ENCODE assay signal across 7 mouse cellular contexts in the genomic region with DNA sequence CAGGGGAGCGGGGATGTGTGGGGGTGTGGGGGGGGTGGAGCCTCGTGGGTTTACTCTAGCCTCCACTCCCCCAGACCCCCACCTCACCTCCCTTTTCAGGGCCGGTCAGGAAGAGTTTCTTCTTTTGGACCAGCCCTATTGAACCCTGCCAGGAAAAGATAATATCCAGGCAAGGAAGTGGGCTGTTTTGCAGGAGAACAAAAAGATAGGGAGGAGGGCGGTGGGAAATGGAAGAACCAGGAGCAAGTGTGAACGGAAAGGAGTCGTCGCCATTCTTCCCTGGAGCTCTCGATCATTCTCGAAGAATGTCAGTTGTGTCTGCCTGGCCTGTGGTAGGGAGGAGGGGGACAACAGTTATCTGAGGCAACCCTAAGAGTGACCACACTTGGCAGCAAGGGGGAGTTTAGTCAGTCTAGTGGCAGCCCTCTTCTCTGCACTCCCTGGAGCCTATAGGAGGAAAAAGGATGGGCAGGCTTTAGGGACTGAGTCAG. TPM values are rescaled to one million over a fixed set of nuclear protein-coding genes. Genes with fewer than 3 reads are reported as not detected.
A peak's percentile ranks its signal among the peaks of the same experiment; 100 is the strongest.
DNase-seq lines count a peak whose midpoint lies in the region; ATAC-seq and TF ChIP-seq lines count a peak whose summit lies in the region.

No protein-coding gene starts in this region.

- H3K27me3 ChIP-seq in embryonic facial prominence, embryonic 11.5 days (ENCODE audit: control insufficient read depth, insufficient read depth, low read length): no peaks in the 10 kb centered on the region
- H3K27me3 ChIP-seq in thymus, adult 2 months (ENCODE audit: control insufficient read depth, insufficient read depth, low read length): peaks cover 6% of the 10 kb centered on the region; the same call in 1 of the 2 replicates

- peak overlapping the region; percentile 85 for H3K4me2 ChIP-seq in embryonic facial prominence, embryonic 11.5 days (ENCODE audit: low read depth, low read length)

- TF ChIP-seq POLR2A in thymus, adult 2 months (IDR thresholded peaks at IDR 0.05; ENCODE audit: control insufficient read depth, extremely low read depth, insufficient read depth, low read length, poor library complexity): no peak

- H3K4me1 ChIP-seq in embryonic facial prominence, embryonic 11.5 days (ENCODE audit: control insufficient read depth, insufficient read depth, low read length): peaks cover 28% of the 10 kb centered on the region
- H3K4me1 ChIP-seq in thymus, adult 2 months (replicated peaks; ENCODE audit: control insufficient read depth, insufficient read depth, low read length): no peaks in the 10 kb centered on the region

- no peak for DNase-seq in embryonic facial prominence, embryonic 11.5 days (ENCODE audit: low spot score)
- DNase-seq in heart, adult 8-10 months (ENCODE audit: low spot score): peak; percentile 78
- DNase-seq in kidney, adult 9 months: peak; percentile 47
- peak; percentile 78 for DNase-seq in lung, postnatal 36 days
- no peak for DNase-seq in thymus, adult 2 months
- DNase-seq in layer of hippocampus, adult 8-10 months (ENCODE audit: low spot score in 2 of 2): no peak
- DNase-seq in right cerebral cortex, postnatal 36 days (ENCODE audit: low spot score in 2 of 2): no peak

- no peak for TF ChIP-seq CTCF in thymus, adult 2 months (IDR thresholded peaks at IDR 0.05; ENCODE audit: borderline replicate concordance, control insufficient read depth, extremely low read depth, insufficient read depth, low read length, poor library complexity)

- ATAC-seq in embryonic facial prominence, embryonic 11.5 days (replicated peaks; ENCODE audit: insufficient number of reproducible peaks, low FRiP score, low TSS enrichment, low read depth): no peak

- peaks cover 9% of the 10 kb centered on the region for H3K36me3 ChIP-seq in embryonic facial prominence, embryonic 11.5 days (replicated peaks; ENCODE audit: control insufficient read depth, insufficient read depth, low read depth, low read length)
- no peaks in the 10 kb centered on the region for H3K36me3 ChIP-seq in thymus, adult 2 months (ENCODE audit: control insufficient read depth, insufficient read depth, low read length)

- peak overlapping the region; percentile 10; the same call in 1 of the 2 replicates for H3K9ac ChIP-seq in embryonic facial prominence, embryonic 11.5 days (replicated peaks; ENCODE audit: low read length)

- H3K4me3 ChIP-seq in embryonic facial prominence, embryonic 11.5 days (ENCODE audit: low read depth, low read length): peak overlapping the region; percentile 95; the same call in 1 of the 2 replicates
- H3K4me3 ChIP-seq in thymus, adult 2 months (ENCODE audit: control insufficient read depth, insufficient read depth, low read length): no peak overlapping the region

- H3K27ac ChIP-seq in embryonic facial prominence, embryonic 11.5 days (replicated peaks; ENCODE audit: low read depth, low read length): 0 out of 2 replicates have a peak overlapping the region, but pooled peaks have one; percentile 14
- H3K27ac ChIP-seq in thymus, adult 2 months (ENCODE audit: control insufficient read depth, insufficient read depth, low read length): no peak overlapping the region

- 40% methylated on average over 9 of the region's 9 CpGs for WGBS in embryonic facial prominence, embryonic 11.5 days
- WGBS in thymus, adult 2 months: 83% methylated on average over 9 of the region's 9 CpGs

- H3K9me3 ChIP-seq in embryonic facial prominence, embryonic 11.5 days (replicated peaks; ENCODE audit: control insufficient read depth, low read length): no peaks in the 10 kb centered on the region

RNA-seq across cellular contexts. Expression of a gene that starts 5.6 kb away (rescaled TPM):
- 36.0 and 39.0 TPM in 2 replicates for polyA plus RNA-seq in embryonic facial prominence, embryonic 11.5 days (2014; fragmentation: Nextera tagmentation; extraction: Ambion mirVana)
- total RNA-seq in heart, adult 8-10 months (2022): 10 to 100 TPM; 56.7 to 80.1 (median 58.6) TPM
- polyA plus RNA-seq in thymus, adult 2 months (2012; rRNA removed): 6.7 and 7.2 TPM in 2 replicates
- 10 to 100 TPM; 17.3 to 22.8 (median 20.6) TPM for total RNA-seq in layer of hippocampus, adult 8-10 months (2022)

Comparison
In these comparisons a context has a peak if more than half of its experiments do, and no peak if none do; other contexts are left out.
1. DNase-seq: peak in heart, adult 8-10 months (single experiment), kidney, adult 9 months (single experiment) and lung, postnatal 36 days (single experiment); none in embryonic facial prominence, embryonic 11.5 days (single experiment), thymus, adult 2 months (single experiment), layer of hippocampus, adult 8-10 months (0 of 2) and right cerebral cortex, postnatal 36 days (0 of 2).